Mouse (Mus musculus): ENCODE measurements around the gene Sigmar1. TPM values are rescaled to one million over a fixed set of nuclear protein-coding genes. Genes with fewer than 3 reads are reported as not detected.

The Sigmar1 gene
- polyA plus RNA-seq, 1 experiment from 2014 or later, result 100 TPM

Other genes with a start within 250 kb of the Sigmar1 start
- gene 1110017D15Rik, start 238.8 kb downstream of the Sigmar1 start, polyA plus RNA-seq (2015; fragmentation: Nextera tagmentation; extraction: Ambion mirVana), result 0.37 and 0.57 TPM in 2 replicates
- gene Fam219a, start 186.6 kb downstream of the Sigmar1 start, polyA plus RNA-seq (2015; fragmentation: Nextera tagmentation; extraction: Ambion mirVana), result 1.9 and 2.2 TPM in 2 replicates
- gene Dnaic1, start 186.4 kb downstream of the Sigmar1 start, polyA plus RNA-seq (2015; fragmentation: Nextera tagmentation; extraction: Ambion mirVana), result 1.2 and 1.7 TPM in 2 replicates
- 18.9 and 23.5 TPM in 2 replicates for gene Enho, start 115.8 kb downstream of the Sigmar1 start, polyA plus RNA-seq (2015; fragmentation: Nextera tagmentation; extraction: Ambion mirVana)
- 18.8 and 22.8 TPM in 2 replicates for gene Cntfr, start 59.1 kb downstream of the Sigmar1 start, polyA plus RNA-seq (2015; fragmentation: Nextera tagmentation; extraction: Ambion mirVana)
- gene Il11ra1, start 56.2 kb downstream of the Sigmar1 start, polyA plus RNA-seq (2015; fragmentation: Nextera tagmentation; extraction: Ambion mirVana), result 168 and 184 TPM in 2 replicates
- gene Rpp25l, start 42.6 kb downstream of the Sigmar1 start, polyA plus RNA-seq (2015; fragmentation: Nextera tagmentation; extraction: Ambion mirVana), result 76.0 and 84.9 TPM in 2 replicates
- gene Dctn3, start 33.0 kb downstream of the Sigmar1 start, polyA plus RNA-seq (2015; fragmentation: Nextera tagmentation; extraction: Ambion mirVana), result 137 and 149 TPM in 2 replicates
- not detected in 2 replicates for gene Arid3c, start 25.0 kb downstream of the Sigmar1 start, polyA plus RNA-seq (2015; fragmentation: Nextera tagmentation; extraction: Ambion mirVana)
- 61.9 and 65.5 TPM in 2 replicates for gene Galt, start 929 bp downstream of the Sigmar1 start, polyA plus RNA-seq (2015; fragmentation: Nextera tagmentation; extraction: Ambion mirVana)
- 36.3 and 38.5 TPM in 2 replicates for gene Ccl27a, start 18.1 kb upstream of the Sigmar1 start, polyA plus RNA-seq (2015; fragmentation: Nextera tagmentation; extraction: Ambion mirVana)
- gene Gm21541, start 147.5 kb upstream of the Sigmar1 start, polyA plus RNA-seq (2015; fragmentation: Nextera tagmentation; extraction: Ambion mirVana), result 33.3 and 35.4 TPM in 2 replicates
- gene Gm20878, start 185.4 kb upstream of the Sigmar1 start, polyA plus RNA-seq (2015; fragmentation: Nextera tagmentation; extraction: Ambion mirVana), result 2.0 and 2.2 TPM in 2 replicates
- 0.30 and 0.34 TPM in 2 replicates for gene Fam205a4, start 209.9 kb upstream of the Sigmar1 start, polyA plus RNA-seq (2015; fragmentation: Nextera tagmentation; extraction: Ambion mirVana)